Mouse (Mus musculus): Measurements from ENCODE around the gene Psmd12. TPM values are rescaled to one million over a fixed set of nuclear protein-coding genes. Genes with fewer than 3 reads are reported as not detected.

Psmd12 gene
- polyA plus RNA-seq, 1 experiment from 2014 or later, result 154 TPM

- Histone ChIP-seq H3K4me1 (ENCODE audit: control insufficient read depth, insufficient read depth, low read length) (no peaks in the 10 kb centered on the region), H3K4me3 (ENCODE audit: low read depth, low read length) (peak within 1 kb of the TSS; percentile 77), H3K9ac (ENCODE audit: low read depth, low read length) (peak within 1 kb of the TSS; percentile 90), H3K9me3 (ENCODE audit: control insufficient read depth, low read length) (no peaks in the 10 kb centered on the region), H3K36me3 (ENCODE audit: control insufficient read depth, insufficient read depth, low read length) (peaks cover 25% of the 10 kb centered on the region), H3K4me2 (ENCODE audit: low read depth, low read length) (peak within 1 kb of the TSS; percentile 99), H3K27me3 (replicated peaks; ENCODE audit: control insufficient read depth, insufficient read depth, low read length) (no peaks in the 10 kb centered on the region), H3K27ac (replicated peaks; ENCODE audit: low read depth, low read length) (peak within 1 kb of the TSS; percentile 81)
- DNase-seq (ENCODE audit: low spot score) (peak; percentile 92), ATAC-seq (ENCODE audit: low read depth) (peak; percentile 87)
- 0% methylated on average over 39 of the region's 70 CpGs for WGBS
Observed at GRCm38 (mm10) chr11:107547351-107548203, 68.3 kb downstream of the Psmd12 start, which contains the start of gene Helz. Gene Helz, plus strand, starts transcription at chr11:107547930.

DNA sequence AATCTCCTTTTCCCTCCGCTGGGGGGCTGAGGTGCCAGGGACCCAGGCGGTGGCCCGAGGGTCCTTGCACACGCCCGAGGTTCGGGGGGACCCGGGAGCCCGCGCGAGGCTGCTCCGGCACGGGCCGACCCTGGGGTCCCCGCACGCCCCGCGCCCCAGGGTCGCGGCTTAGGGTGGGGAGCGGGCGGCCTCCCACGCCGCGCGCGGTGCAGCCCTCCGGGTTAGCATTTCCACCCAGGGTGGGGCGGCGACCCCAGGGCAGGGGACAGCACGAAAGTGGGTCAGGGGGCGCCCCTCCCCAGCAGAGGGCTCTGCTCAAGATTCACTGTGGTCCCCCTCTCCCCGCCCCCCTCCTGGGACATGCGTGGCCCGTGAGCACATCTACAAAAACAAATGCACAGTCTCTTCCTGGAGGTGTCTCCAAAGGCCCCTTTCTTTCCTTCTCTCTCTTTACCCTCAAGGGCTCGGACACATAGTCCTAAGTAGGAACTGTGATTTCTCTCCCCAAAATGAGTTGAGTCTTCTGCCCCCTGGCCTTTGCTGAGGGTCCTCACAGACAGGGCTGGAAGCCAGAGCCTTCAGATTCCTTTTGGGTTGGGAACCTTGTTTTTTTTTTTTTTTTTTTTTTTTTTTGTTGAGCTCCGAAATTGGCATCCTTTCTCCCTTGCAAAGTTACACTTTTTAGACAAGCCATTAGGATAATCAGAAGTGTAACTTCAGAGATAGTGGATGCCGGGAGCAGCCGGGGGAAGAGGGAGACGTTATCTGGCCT is 69.1 kb downstream of the Psmd12 start:
- H3K4me3 ChIP-seq (ENCODE audit: low read depth, low read length), result peak overlapping the region; percentile 77
- peak overlapping the region; percentile 90 for H3K9ac ChIP-seq (ENCODE audit: low read depth, low read length)
- ATAC-seq (ENCODE audit: low read depth), result no peak
- no peaks in the 10 kb centered on the region for H3K9me3 ChIP-seq (ENCODE audit: control insufficient read depth, low read length)
- peaks cover 31% of the 10 kb centered on the region for H3K36me3 ChIP-seq (ENCODE audit: control insufficient read depth, insufficient read depth, low read length)
- H3K4me2 ChIP-seq (ENCODE audit: low read depth, low read length), result peak overlapping the region; percentile 99
- H3K27me3 ChIP-seq (replicated peaks; ENCODE audit: control insufficient read depth, insufficient read depth, low read length), result no peaks in the 10 kb centered on the region
- no peaks in the 10 kb centered on the region for H3K4me1 ChIP-seq (ENCODE audit: control insufficient read depth, insufficient read depth, low read length)
- WGBS, result 9% methylated on average over 22 of the region's 39 CpGs
- DNase-seq (ENCODE audit: low spot score), result no peak
- peak overlapping the region; percentile 81 for H3K27ac ChIP-seq (replicated peaks; ENCODE audit: low read depth, low read length)

Other genes with a start within 250 kb of the Psmd12 start
- gene Pitpnc1, start 8.8 kb upstream of the Psmd12 start, polyA plus RNA-seq (2014; fragmentation: Nextera tagmentation; extraction: Ambion mirVana), result 20.6 and 21.2 TPM in 2 replicates
- 21.7 and 22.0 TPM in 2 replicates for gene Helz, start 68.4 kb downstream of the Psmd12 start, polyA plus RNA-seq (2014; fragmentation: Nextera tagmentation; extraction: Ambion mirVana)
- gene Cacng1, start 237.0 kb downstream of the Psmd12 start, polyA plus RNA-seq (2014; fragmentation: Nextera tagmentation; extraction: Ambion mirVana), result 23.5 and 41.8 TPM in 2 replicates

All from embryonic facial prominence, embryonic 14.5 days (tissue).